Mouse (Mus musculus) retina, embryonic 14.5 days (tissue): ENCODE measurements at regions not wholly inside any gene's neighbourhood (a gene's known extent, or its start where the extent isn't known, plus 50 kb on each side); places are given as distances from the start of the nearest gene placed in this dataset.
"Not testable (repeated sequence)": the region's sequence is repeated elsewhere in the genome, so short reads cannot be mapped to it uniquely, and the experiment has no call there.

Source experiments
- DNase-seq: peaks from one replicate; pipeline ENCODE4 v3.0.0-alpha.2; 2015; ENCODE audit warnings: low spot score

GRCm38 (mm10) chr13:83744110-83744752, 240.4 kb downstream of the Mef2c start:
- DNase-seq, result peak; percentile 51

- DNase-seq, result peak; percentile 93
Measured at GRCm38 (mm10) chr13:83744981-83745555, 241.2 kb downstream of the Mef2c start.

- DNase-seq, result peak; percentile 46
Measured at GRCm38 (mm10) chr13:83745961-83746360, 242.1 kb downstream of the Mef2c start.

GRCm38 (mm10) chr13:83747671-83748070, 243.8 kb downstream of the Mef2c start:
- no peak for DNase-seq

- DNase-seq, result peak; percentile 24
Measured at GRCm38 (mm10) chr13:83749376-83750150, 245.7 kb downstream of the Mef2c start.

- DNase-seq, result no peak
Measured at GRCm38 (mm10) chr13:83750437-83750836, 246.6 kb downstream of the Mef2c start.

GRCm38 (mm10) chr13:83760387-83761170, 256.7 kb downstream of the Mef2c start:
- DNase-seq, result no peak

- DNase-seq, result no peak
Measured at GRCm38 (mm10) chr13:83762484-83762883, 258.6 kb downstream of the Mef2c start.

- not testable (repeated sequence) for DNase-seq
Measured at GRCm38 (mm10) chr13:83763288-83763687, 259.5 kb downstream of the Mef2c start.

GRCm38 (mm10) chr13:83785643-83786042, 281.8 kb downstream of the Mef2c start:
- DNase-seq, result no peak

GRCm38 (mm10) chr13:83809535-83809934, 305.7 kb downstream of the Mef2c start:
- no peak for DNase-seq

- DNase-seq, result no peak
Measured at GRCm38 (mm10) chr13:83820291-83820690, 316.5 kb downstream of the Mef2c start.

- no peak for DNase-seq
Measured at GRCm38 (mm10) chr13:83820721-83821120, 316.9 kb downstream of the Mef2c start.

GRCm38 (mm10) chr13:83824926-83825325, 321.1 kb downstream of the Mef2c start:
- no peak for DNase-seq

- DNase-seq, result peak; percentile 13
Measured at GRCm38 (mm10) chr13:83826841-83827463, 323.1 kb downstream of the Mef2c start.

- no peak for DNase-seq
Measured at GRCm38 (mm10) chr13:83865932-83866685, 356.0 kb upstream of the Tmem161b start.

GRCm38 (mm10) chr13:83867211-83867610, 354.9 kb upstream of the Tmem161b start:
- no peak for DNase-seq

GRCm38 (mm10) chr13:83867831-83868473, 354.1 kb upstream of the Tmem161b start:
- DNase-seq, result peak; percentile 62

GRCm38 (mm10) chr13:83868922-83869321, 353.2 kb upstream of the Tmem161b start:
- DNase-seq, result peak; percentile 75

GRCm38 (mm10) chr13:83872143-83872819, 349.8 kb upstream of the Tmem161b start:
- DNase-seq, result peak; percentile 64
